Mouse (Mus musculus): ENCODE measurements at regions not wholly inside any gene's neighbourhood (a gene's known extent, or its start where the extent isn't known, plus 50 kb on each side); places are given as distances from the start of the nearest gene placed in this dataset.

GRCm38 (mm10) chr9:87411044-87411443, 155.7 kb upstream of the Cep162 start:
- Histone ChIP-seq H3K9me3 (no peaks in the 10 kb centered on the region), H3K27me3 (replicated peaks) (no peaks in the 10 kb centered on the region), H3K36me3 (replicated peaks; ENCODE audit: low read length) (no peaks in the 10 kb centered on the region), H3K4me1 (no peaks in the 10 kb centered on the region), H3K4me3 (replicated peaks) (no peak overlapping the region)
- TF ChIP-seq GATA1 (IDR thresholded peaks at IDR 0.05; ENCODE audit: borderline replicate concordance, low read length) (no peak), FLI1 (IDR thresholded peaks at IDR 0.05; ENCODE audit: low read length) (no peak)

GRCm38 (mm10) chr9:87409736-87410135, 154.4 kb upstream of the Cep162 start:
- no peaks in the 10 kb centered on the region for H3K27me3 ChIP-seq (replicated peaks)
- H3K4me1 ChIP-seq: no peaks in the 10 kb centered on the region
- TF ChIP-seq FLI1 (IDR thresholded peaks at IDR 0.05; ENCODE audit: low read length) (no peak), GATA1 (IDR thresholded peaks at IDR 0.05; ENCODE audit: borderline replicate concordance, low read length) (no peak)
- no peaks in the 10 kb centered on the region for H3K36me3 ChIP-seq (replicated peaks; ENCODE audit: low read length)
- H3K4me3 ChIP-seq (replicated peaks): no peak overlapping the region
- H3K9me3 ChIP-seq: no peaks in the 10 kb centered on the region

GRCm38 (mm10) chr9:87408805-87409204, 153.5 kb upstream of the Cep162 start:
- TF ChIP-seq FLI1 (IDR thresholded peaks at IDR 0.05; ENCODE audit: low read length) (no peak), GATA1 (IDR thresholded peaks at IDR 0.05; ENCODE audit: borderline replicate concordance, low read length) (no peak)
- Histone ChIP-seq H3K27me3 (replicated peaks) (no peaks in the 10 kb centered on the region), H3K4me1 (no peaks in the 10 kb centered on the region), H3K9me3 (no peaks in the 10 kb centered on the region), H3K36me3 (replicated peaks; ENCODE audit: low read length) (no peaks in the 10 kb centered on the region), H3K4me3 (replicated peaks) (no peak overlapping the region)

- Histone ChIP-seq H3K36me3 (replicated peaks; ENCODE audit: low read length) (no peaks in the 10 kb centered on the region), H3K4me1 (no peaks in the 10 kb centered on the region), H3K4me3 (replicated peaks) (no peak overlapping the region), H3K27me3 (replicated peaks) (no peaks in the 10 kb centered on the region), H3K9me3 (no peaks in the 10 kb centered on the region)
- TF ChIP-seq FLI1 (IDR thresholded peaks at IDR 0.05; ENCODE audit: low read length) (no peak), GATA1 (IDR thresholded peaks at IDR 0.05; ENCODE audit: borderline replicate concordance, low read length) (no peak)
These were observed 151.1 kb upstream of the Cep162 start for GRCm38 (mm10) chr9:87406476-87406875.

GRCm38 (mm10) chr9:87405115-87405720, 149.9 kb upstream of the Cep162 start:
- H3K27me3 ChIP-seq (replicated peaks): no peaks in the 10 kb centered on the region
- H3K4me3 ChIP-seq (replicated peaks): no peak overlapping the region
- H3K9me3 ChIP-seq: no peaks in the 10 kb centered on the region
- TF ChIP-seq GATA1 (IDR thresholded peaks at IDR 0.05; ENCODE audit: borderline replicate concordance, low read length) (no peak), FLI1 (IDR thresholded peaks at IDR 0.05; ENCODE audit: low read length) (no peak)
- H3K4me1 ChIP-seq: no peaks in the 10 kb centered on the region
- H3K36me3 ChIP-seq (replicated peaks; ENCODE audit: low read length): no peaks in the 10 kb centered on the region

GRCm38 (mm10) chr9:87402010-87402409, 146.7 kb upstream of the Cep162 start:
- no peaks in the 10 kb centered on the region for H3K4me1 ChIP-seq
- H3K27me3 ChIP-seq (replicated peaks): no peaks in the 10 kb centered on the region
- H3K36me3 ChIP-seq (replicated peaks; ENCODE audit: low read length): no peaks in the 10 kb centered on the region
- TF ChIP-seq FLI1 (IDR thresholded peaks at IDR 0.05; ENCODE audit: low read length) (no peak), GATA1 (IDR thresholded peaks at IDR 0.05; ENCODE audit: borderline replicate concordance, low read length) (no peak)
- H3K9me3 ChIP-seq: 0 out of 2 replicates have a peak, but pooled peaks cover 3% of the 10 kb centered on the region
- no peak overlapping the region for H3K4me3 ChIP-seq (replicated peaks)

- no peak overlapping the region for H3K4me3 ChIP-seq (replicated peaks)
- TF ChIP-seq GATA1 (IDR thresholded peaks at IDR 0.05; ENCODE audit: borderline replicate concordance, low read length) (no peak), FLI1 (IDR thresholded peaks at IDR 0.05; ENCODE audit: low read length) (no peak)
- no peaks in the 10 kb centered on the region for H3K27me3 ChIP-seq (replicated peaks)
- H3K36me3 ChIP-seq (replicated peaks; ENCODE audit: low read length): no peaks in the 10 kb centered on the region
- H3K9me3 ChIP-seq: 0 out of 2 replicates have a peak, but pooled peaks cover 3% of the 10 kb centered on the region
- no peaks in the 10 kb centered on the region for H3K4me1 ChIP-seq
These were observed 132.2 kb upstream of the Cep162 start for GRCm38 (mm10) chr9:87387516-87387915.

DNA sequence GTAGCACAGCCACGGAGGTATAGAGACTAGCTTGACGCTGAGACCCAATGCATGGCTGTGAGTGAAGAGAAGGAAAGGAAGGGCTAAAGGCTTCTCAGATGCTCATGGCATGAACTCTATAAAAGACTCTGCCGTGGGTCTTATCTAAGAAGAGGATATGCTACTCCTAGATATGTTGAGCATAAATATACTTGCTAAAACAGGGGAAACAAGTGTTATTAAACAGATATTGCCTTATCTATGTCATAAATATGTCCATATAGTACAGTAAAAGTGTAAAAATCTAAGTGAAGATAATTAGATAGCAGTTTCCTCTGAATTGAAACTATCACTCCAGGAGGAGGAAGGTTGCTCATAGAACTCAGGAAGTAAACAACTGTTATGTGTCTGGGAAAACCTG, 128.2 kb upstream of the Cep162 start:
- no peak for TF ChIP-seq FLI1 (IDR thresholded peaks at IDR 0.05; ENCODE audit: low read length)
- no peak for TF ChIP-seq GATA1 (IDR thresholded peaks at IDR 0.05; ENCODE audit: borderline replicate concordance, low read length)

GRCm38 (mm10) chr9:87377921-87378320, 122.6 kb upstream of the Cep162 start:
- no peaks in the 10 kb centered on the region for H3K36me3 ChIP-seq (replicated peaks; ENCODE audit: low read length)

More for the DNA sequence above, 128.2 kb upstream of the Cep162 start:
- no peaks in the 10 kb centered on the region for H3K36me3 ChIP-seq (replicated peaks; ENCODE audit: low read length)
- H3K4me1 ChIP-seq: no peaks in the 10 kb centered on the region
- 0 out of 2 replicates have a peak, but pooled peaks cover 3% of the 10 kb centered on the region for H3K9me3 ChIP-seq
- H3K27me3 ChIP-seq (replicated peaks): no peaks in the 10 kb centered on the region
- H3K4me3 ChIP-seq (replicated peaks): no peak overlapping the region

GRCm38 (mm10) chr9:87376731-87377310, 121.5 kb upstream of the Cep162 start:
- H3K36me3 ChIP-seq (replicated peaks; ENCODE audit: low read length): no peaks in the 10 kb centered on the region
- no peak overlapping the region for H3K4me3 ChIP-seq (replicated peaks)
- H3K4me1 ChIP-seq: no peaks in the 10 kb centered on the region
- no peaks in the 10 kb centered on the region for H3K27me3 ChIP-seq (replicated peaks)
- no peak for TF ChIP-seq GATA1 (IDR thresholded peaks at IDR 0.05; ENCODE audit: borderline replicate concordance, low read length)
- TF ChIP-seq FLI1 (IDR thresholded peaks at IDR 0.05; ENCODE audit: low read length): no peak
- H3K9me3 ChIP-seq: no peaks in the 10 kb centered on the region

More at GRCm38 (mm10) chr9:87377921-87378320, 122.6 kb upstream of the Cep162 start:
- Histone ChIP-seq H3K4me3 (replicated peaks) (no peak overlapping the region), H3K4me1 (no peaks in the 10 kb centered on the region), H3K27me3 (replicated peaks) (no peaks in the 10 kb centered on the region), H3K9me3 (no peaks in the 10 kb centered on the region)
- no peak for TF ChIP-seq GATA1 (IDR thresholded peaks at IDR 0.05; ENCODE audit: borderline replicate concordance, low read length)
- TF ChIP-seq FLI1 (IDR thresholded peaks at IDR 0.05; ENCODE audit: low read length): no peak
